Mouse (Mus musculus) kidney, embryonic 16.5 days (tissue): ENCODE data around the gene Paxip1. TPM values are rescaled to one million over a fixed set of nuclear protein-coding genes. Genes with fewer than 3 reads are reported as not detected.

ENCODE experiments used
- ATAC-seq: fragments of 200-750 bp; cut with Nextera tagmentation; 2 replicates; pipeline ENCODE4 v1.8.0; 2017; ENCODE audit warnings: moderate TSS enrichment; ENCODE audit not compliant: low FRiP score, low TSS enrichment
- H3K27ac ChIP-seq: fragments of 300-500 bp; sonication (generic); 2 replicates; pipeline ENCODE4 v1.5.1; 2014; ENCODE audit warnings: low read length
- H3K27me3 ChIP-seq: fragments of 300-500 bp; sonication (generic); 2 replicates; pipeline ENCODE4 v1.6.1; 2014; ENCODE audit warnings: low read length, control low read depth, mixed read lengths; ENCODE audit not compliant: insufficient read depth
- H3K36me3 ChIP-seq: fragments of 300-500 bp; sonication (generic); 2 replicates; pipeline ENCODE4 v1.6.1; 2014; ENCODE audit warnings: low read length, control low read depth, mixed read lengths; ENCODE audit not compliant: insufficient read depth
- H3K4me1 ChIP-seq: fragments of 300-500 bp; sonication (generic); 2 replicates; pipeline ENCODE4 v1.6.1; 2014; ENCODE audit warnings: low read length, control low read depth, mixed read lengths; ENCODE audit not compliant: insufficient read depth
- H3K4me2 ChIP-seq: fragments of 300-500 bp; sonication (generic); replicated peaks from 2 replicates; pipeline ENCODE4 v1.6.1; 2014; ENCODE audit warnings: low read depth, low read length
- H3K4me3 ChIP-seq: fragments of 300-500 bp; sonication (generic); 2 replicates; pipeline ENCODE4 v1.5.1; 2014; ENCODE audit warnings: mild to moderate bottlenecking, low read length
- H3K9ac ChIP-seq: fragments of 300-500 bp; sonication (generic); replicated peaks from 2 replicates; pipeline ENCODE4 v1.6.1; 2014; ENCODE audit warnings: low read length
- H3K9me3 ChIP-seq: fragments of 300-500 bp; sonication (generic); 2 replicates; pipeline ENCODE4 v1.6.1; 2016; ENCODE audit warnings: low read length, control low read depth
- WGBS: fragments of 180-500 bp; shearing (Covaris S2); extraction: QIAGEN DNeasy Blood & Tissue Kit; methylation state at CpG from one replicate; pipeline ENCODE4 v1.1.7; 2014; 5-methylcytosine and 5-hydroxymethylcytosine counted together
- polyA plus RNA-seq: library from polyadenylated mRNA; unstranded; fragments of >200 nt; fragmentation: Nextera tagmentation; extraction: Ambion mirVana; gene quantifications from 2 replicates; pipeline ENCODE4 v1.2.1, GENCODE M21; 2015

Gene Paxip1
- polyA plus RNA-seq: 38.7 and 38.8 TPM in 2 replicates

DNA sequence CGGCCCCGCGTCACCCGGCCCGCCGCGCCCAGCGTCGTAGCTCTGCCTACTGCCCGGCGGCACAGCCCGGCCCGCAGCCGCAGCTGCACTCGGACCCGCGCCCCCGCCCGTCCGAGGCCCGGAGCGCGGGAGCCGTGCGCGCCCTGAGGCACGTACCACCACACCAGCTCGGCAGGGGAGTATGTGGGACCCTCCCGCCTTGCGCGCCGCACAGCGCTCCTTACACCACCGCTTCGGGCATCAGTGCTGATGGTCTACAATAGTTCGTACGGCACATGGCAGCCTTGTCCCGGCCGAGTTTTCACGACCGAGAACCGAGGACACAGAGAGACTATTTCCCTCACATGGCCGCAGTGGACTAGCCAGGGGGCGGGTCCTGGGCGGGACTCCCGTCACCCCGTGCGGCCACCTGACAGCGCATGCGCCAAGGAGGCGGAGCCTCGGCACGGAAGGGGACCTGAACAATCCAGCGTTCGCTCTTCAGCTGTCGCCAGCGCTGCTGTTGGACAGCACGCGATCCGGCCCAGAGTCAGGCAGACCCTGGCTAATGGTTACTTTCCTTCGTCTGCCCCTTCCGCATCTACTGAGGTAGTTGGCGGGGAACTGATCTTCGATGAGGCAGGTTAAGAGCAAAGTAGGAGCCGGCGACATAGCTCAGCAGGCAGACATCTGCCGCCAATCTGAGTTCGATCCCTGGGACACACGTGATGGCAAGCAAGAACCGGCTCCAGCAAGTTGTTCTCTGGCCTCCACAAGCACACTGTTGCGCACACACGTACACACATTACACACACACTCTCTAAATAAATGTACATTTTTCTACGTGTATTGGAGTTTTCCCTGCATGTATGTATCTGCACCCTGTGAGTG is at the start of gene Paxip1:
Gene Paxip1 (minus strand): TSS at position 389 of the 870 bp plus-strand sequence.
- Histone ChIP-seq H3K27ac (peak within 1 kb of the TSS; percentile 91), H3K4me2 (peak within 1 kb of the TSS; percentile 64), H3K4me1 (peaks cover 21% of the 10 kb centered on the region), H3K9me3 (no peaks in the 10 kb centered on the region), H3K27me3 (no peaks in the 10 kb centered on the region), H3K36me3 (peaks cover 22% of the 10 kb centered on the region), H3K4me3 (peak within 1 kb of the TSS; percentile 66), H3K9ac (peak within 1 kb of the TSS; percentile 77)
- peak; percentile 97 for ATAC-seq
- WGBS: under 1% methylated on average over 72 of the region's 73 CpGs

DNA sequence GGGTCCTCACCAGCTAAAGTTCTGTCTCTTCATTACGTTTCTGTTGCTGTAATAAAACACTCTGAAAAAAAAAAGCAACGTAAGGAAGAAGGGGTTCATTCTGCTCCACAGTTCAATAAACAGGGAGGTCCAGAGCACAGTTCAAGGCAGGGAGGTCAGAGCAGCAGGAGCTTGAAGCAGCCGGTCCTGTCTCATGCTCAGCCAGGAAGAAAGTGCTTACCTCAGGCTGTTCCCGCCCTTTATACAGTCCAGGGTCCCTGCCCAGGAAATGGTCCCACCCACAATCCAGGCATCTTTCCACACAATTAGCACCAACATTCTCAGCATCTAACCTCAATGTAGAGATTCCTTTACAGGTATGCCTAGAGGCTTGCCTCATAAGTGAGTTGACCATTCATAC is 46.6 kb upstream of the Paxip1 start:
- 19% methylated on average over 4 of the region's 4 CpGs for WGBS
- Histone ChIP-seq H3K36me3 (no peaks in the 10 kb centered on the region), H3K27ac (no peak overlapping the region), H3K9ac (no peak overlapping the region), H3K27me3 (peaks cover 11% of the 10 kb centered on the region), H3K4me2 (no peak overlapping the region), H3K4me3 (no peak overlapping the region), H3K9me3 (no peaks in the 10 kb centered on the region), H3K4me1 (0 out of 2 replicates have a peak, but pooled peaks cover 5% of the 10 kb centered on the region)
- no peak for ATAC-seq

DNA sequence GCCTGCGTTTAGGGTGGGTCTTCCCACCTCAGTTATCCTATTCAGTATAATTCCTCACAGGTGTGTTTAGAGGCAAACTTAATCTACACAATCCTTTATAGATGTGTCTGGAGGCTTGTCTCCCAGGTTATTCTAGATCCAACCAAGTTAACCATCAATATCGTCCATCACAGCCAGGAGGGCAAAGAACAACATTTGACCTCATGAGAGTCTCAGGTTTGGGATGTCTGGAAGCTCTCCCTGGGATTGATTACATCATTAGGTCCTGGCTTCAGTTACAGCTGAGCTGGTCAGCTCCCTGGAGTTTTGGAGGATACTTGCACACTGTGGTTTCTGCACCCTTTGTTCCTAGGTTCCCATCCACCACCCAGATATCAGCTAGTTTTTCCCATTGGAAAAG is 43.6 kb upstream of the Paxip1 start:
- 67% methylated on average over 2 of the region's 2 CpGs for WGBS
- no peaks in the 10 kb centered on the region for H3K27me3 ChIP-seq
- ATAC-seq: no peak

DNA sequence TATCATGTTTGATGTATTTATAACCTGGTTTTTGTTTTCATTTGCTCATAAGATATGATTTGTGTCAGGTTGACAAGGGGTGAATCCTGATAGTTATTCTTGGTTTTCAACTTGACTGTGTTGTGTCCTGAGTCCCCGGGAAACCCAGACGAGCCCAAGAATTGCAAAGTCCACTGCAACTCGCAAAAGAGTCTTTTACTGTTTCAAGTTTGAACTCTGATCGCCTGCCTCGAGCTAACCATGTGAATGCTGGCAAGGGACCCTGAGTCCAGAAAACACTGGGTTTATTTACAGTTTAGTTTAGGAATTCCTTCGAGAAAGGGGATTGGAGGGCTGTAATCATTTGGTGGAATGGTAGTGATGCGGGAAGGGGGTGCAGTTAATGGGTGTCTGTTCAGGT is 36.5 kb upstream of the Paxip1 start:
- Histone ChIP-seq H3K27ac (no peak overlapping the region), H3K9me3 (no peaks in the 10 kb centered on the region), H3K4me1 (no peaks in the 10 kb centered on the region), H3K27me3 (no peaks in the 10 kb centered on the region), H3K4me3 (no peak overlapping the region), H3K36me3 (no peaks in the 10 kb centered on the region), H3K4me2 (no peak overlapping the region), H3K9ac (no peak overlapping the region)
- 22% methylated on average over 7 of the region's 7 CpGs for WGBS
- ATAC-seq: no peak

More for the DNA sequence above, 43.6 kb upstream of the Paxip1 start:
- H3K9ac ChIP-seq: no peak overlapping the region
- no peak overlapping the region for H3K4me2 ChIP-seq
- H3K9me3 ChIP-seq: no peaks in the 10 kb centered on the region
- H3K4me3 ChIP-seq: no peak overlapping the region
- no peak overlapping the region for H3K27ac ChIP-seq
- H3K36me3 ChIP-seq: no peaks in the 10 kb centered on the region
- no peaks in the 10 kb centered on the region for H3K4me1 ChIP-seq

DNA sequence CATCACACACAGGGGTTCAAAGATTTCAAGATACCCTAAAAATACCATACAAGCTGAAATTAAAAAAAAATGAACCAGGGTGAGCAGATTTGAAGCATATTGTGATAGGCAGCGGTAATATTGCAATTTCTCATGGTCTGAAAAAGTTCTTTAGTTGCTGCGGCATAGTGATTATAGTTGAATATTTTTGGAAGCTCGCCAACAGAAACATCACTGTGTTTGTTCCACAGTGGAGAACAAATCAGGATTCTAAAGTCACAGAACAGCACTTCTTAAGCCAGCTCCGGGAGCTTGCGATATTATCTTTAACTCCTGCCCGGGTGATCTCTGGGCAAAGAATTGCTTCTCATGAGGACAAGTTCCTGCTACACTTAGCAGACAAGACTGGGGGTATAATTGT is 29.7 kb upstream of the Paxip1 start:
- H3K4me3 ChIP-seq: no peak overlapping the region
- H3K36me3 ChIP-seq: no peaks in the 10 kb centered on the region
- no peaks in the 10 kb centered on the region for H3K9me3 ChIP-seq
- H3K9ac ChIP-seq: no peak overlapping the region
- no peaks in the 10 kb centered on the region for H3K27me3 ChIP-seq
- H3K4me2 ChIP-seq: no peak overlapping the region
- ATAC-seq: no peak
- whole genome bisulfite sequencing: 60% methylated on average over 6 of the region's 6 CpGs
- no peak overlapping the region for H3K27ac ChIP-seq
- H3K4me1 ChIP-seq: no peaks in the 10 kb centered on the region

DNA sequence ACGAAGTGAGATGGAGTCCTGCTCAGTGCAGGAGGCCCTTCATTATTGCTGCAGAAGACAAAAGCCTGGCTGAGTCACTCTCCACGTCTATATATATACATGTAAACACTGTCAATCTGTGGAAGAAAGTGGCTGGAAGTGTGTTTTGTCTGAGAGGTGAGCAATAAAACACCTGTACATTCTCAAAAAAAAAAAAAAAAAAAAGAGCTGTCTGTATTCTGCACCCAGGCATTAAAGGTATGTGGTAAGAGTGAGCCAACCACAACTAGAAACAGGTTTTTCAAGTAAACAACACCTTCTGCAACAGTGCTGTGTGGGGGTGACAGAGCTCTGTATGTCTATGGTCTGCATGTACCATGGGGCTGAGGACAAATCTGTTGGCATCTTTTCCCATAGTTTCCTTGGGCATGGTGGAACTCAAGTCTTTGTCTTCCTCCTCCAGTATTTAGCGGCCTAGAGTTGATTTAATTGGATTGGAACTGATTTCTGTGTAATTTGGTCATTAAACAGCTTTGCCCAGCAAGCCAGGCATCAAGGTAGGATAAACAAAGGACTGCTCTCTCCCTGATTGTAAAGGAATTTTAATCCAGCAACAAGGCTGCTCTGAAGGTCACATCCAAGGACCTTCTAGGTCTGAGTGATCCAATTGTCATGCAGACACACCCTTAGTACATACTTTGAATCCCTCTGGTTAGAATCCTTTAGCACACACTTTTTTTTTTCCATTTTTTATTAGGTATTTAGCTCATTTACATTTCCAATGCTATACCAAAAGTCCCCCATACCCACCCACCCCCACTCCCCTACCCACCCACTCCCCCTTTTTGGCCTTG is 27.6 kb upstream of the Paxip1 start:
- Histone ChIP-seq H3K36me3 (no peaks in the 10 kb centered on the region), H3K9me3 (no peaks in the 10 kb centered on the region)
- no peak for ATAC-seq

DNA sequence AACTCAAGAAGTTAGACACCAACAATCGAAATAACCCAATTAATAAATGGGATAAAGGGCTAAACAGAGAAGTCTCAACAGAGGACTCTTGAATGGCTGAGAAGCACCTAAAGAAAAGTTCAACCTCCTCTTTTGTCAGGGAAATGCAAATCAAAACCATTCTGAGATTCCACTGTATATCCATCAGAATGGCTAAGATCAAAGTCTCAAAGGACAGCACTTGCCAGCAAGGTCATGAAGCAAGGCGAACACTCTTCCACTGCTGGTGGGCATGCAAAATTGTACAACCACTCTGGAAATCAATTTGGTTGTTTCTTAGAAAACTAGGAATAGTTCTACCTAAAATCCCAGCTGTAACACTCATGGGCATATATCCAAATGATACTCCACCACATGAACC is 22.8 kb upstream of the Paxip1 start:
- Histone ChIP-seq H3K36me3 (no peaks in the 10 kb centered on the region), H3K9ac (no peak overlapping the region), H3K9me3 (no peaks in the 10 kb centered on the region), H3K27ac (no peak overlapping the region), H3K27me3 (no peaks in the 10 kb centered on the region), H3K4me1 (no peaks in the 10 kb centered on the region), H3K4me3 (no peak overlapping the region), H3K4me2 (no peak overlapping the region)
- 83% methylated on average over 2 of the region's 2 CpGs for WGBS
- no peak for ATAC-seq

More for the DNA sequence above, 27.6 kb upstream of the Paxip1 start:
- Histone ChIP-seq H3K27me3 (no peaks in the 10 kb centered on the region), H3K9ac (no peak overlapping the region), H3K4me3 (no peak overlapping the region), H3K4me2 (no peak overlapping the region), H3K27ac (no peak overlapping the region), H3K4me1 (no peaks in the 10 kb centered on the region)
- WGBS: 75% methylated on average over 3 of the region's 3 CpGs

DNA sequence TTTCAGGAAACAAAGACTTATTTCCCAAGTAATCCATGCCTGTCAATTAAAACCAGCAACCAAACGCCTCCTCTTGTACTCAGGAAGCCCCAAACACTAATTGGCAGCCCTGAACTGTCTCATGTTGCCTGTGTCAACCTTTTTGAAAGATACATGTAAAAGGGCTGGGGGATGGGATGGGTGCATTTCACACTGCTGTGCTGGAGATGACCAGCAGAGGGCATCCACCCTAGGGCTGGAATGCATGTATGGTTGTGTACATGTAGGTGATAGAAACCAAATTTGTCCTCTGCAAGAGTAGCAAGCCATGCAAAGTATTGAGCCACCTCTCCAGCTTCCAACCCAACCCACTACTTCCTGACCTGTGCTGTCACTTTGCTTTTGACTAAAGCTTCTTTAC is 2.4 kb upstream of the Paxip1 start:
- WGBS: 24% methylated on average over 1 of the region's 1 CpGs
- no peak for ATAC-seq
- Histone ChIP-seq H3K27me3 (no peaks in the 10 kb centered on the region), H3K9ac (no peak overlapping the region), H3K9me3 (no peaks in the 10 kb centered on the region), H3K4me1 (peaks cover 21% of the 10 kb centered on the region), H3K36me3 (no peaks in the 10 kb centered on the region; the same call in 1 of the 2 replicates), H3K4me3 (no peak overlapping the region), H3K27ac (no peak overlapping the region), H3K4me2 (no peak overlapping the region)

DNA sequence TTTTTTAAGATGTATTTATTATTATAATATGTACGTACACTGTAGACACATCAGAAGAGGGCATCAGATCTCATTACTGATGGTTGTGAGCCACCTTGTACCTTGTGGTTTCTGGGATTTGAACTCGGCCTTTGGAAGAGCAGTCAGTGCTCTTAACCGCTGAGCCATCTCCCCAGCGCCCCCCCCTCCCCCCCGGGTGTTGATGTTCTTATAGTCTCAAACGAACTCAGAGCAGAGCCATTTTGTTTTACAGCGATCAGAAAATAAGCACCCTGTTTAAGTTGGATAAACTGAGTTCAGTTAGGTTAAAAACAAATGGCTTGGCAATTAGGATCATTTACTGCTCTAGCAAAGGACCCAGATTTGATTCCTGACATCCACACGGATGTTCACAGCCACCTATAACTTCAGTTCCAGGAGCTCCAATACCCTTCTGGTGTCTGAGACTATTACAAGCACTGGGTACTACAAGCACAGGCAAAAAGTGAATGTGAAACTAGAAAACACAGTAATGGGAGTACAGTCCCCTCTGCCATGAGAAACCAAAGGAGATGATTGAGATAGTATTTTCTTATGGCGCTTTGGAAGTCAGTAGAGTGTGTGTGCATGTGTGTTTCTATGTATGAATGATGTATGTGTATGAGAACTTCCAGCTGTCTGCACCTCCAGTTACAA is 1.2 kb upstream of the Paxip1 start:
- Histone ChIP-seq H3K4me3 (peak overlapping the region; percentile 66), H3K9ac (peak overlapping the region; percentile 77; the same call in 1 of the 2 replicates), H3K9me3 (no peaks in the 10 kb centered on the region)

More for the DNA sequence above, 1.2 kb upstream of the Paxip1 start:
- Histone ChIP-seq H3K27ac (no peak overlapping the region), H3K27me3 (no peaks in the 10 kb centered on the region), H3K36me3 (peaks cover 12% of the 10 kb centered on the region), H3K4me2 (peak overlapping the region; percentile 64), H3K4me1 (peaks cover 21% of the 10 kb centered on the region)
- no peak for ATAC-seq
- 54% methylated on average over 9 of the region's 9 CpGs for WGBS
